8 mouse cellular contexts compared by ENCODE assay signal in genomic region chr3:104221156-104221555, GRCm38 (mm10). TPM values are rescaled to one million over a fixed set of nuclear protein-coding genes. Genes with fewer than 3 reads are reported as not detected.
DNase-seq lines count a peak whose midpoint lies in the region; ATAC-seq and TF ChIP-seq lines count a peak whose summit lies in the region.

No protein-coding gene starts in this region.

- H3K4me3 ChIP-seq in kidney, adult 2 months (ENCODE audit: insufficient read depth, low read depth, low read length), result peak overlapping the region; percentile 62
- peak overlapping the region; percentile 78 for H3K4me3 ChIP-seq in embryonic facial prominence, embryonic 13.5 days
- H3K4me3 ChIP-seq in limb, embryonic 12.5 days (replicated peaks), result peak overlapping the region; percentile 74
- H3K4me3 ChIP-seq in neural tube, embryonic 13.5 days, result peak overlapping the region; percentile 83

- peaks cover 14% of the 10 kb centered on the region for H3K4me1 ChIP-seq in kidney, adult 2 months (ENCODE audit: control insufficient read depth, insufficient read depth, low read length)
- 0 out of 2 replicates have a peak, but pooled peaks cover 12% of the 10 kb centered on the region for H3K4me1 ChIP-seq in embryonic facial prominence, embryonic 13.5 days
- H3K4me1 ChIP-seq in limb, embryonic 12.5 days (replicated peaks), result peaks cover 14% of the 10 kb centered on the region
- H3K4me1 ChIP-seq in neural tube, embryonic 13.5 days (replicated peaks), result peaks cover 21% of the 10 kb centered on the region

- TF ChIP-seq CTCF in kidney, adult 2 months (conservative IDR thresholded peaks at IDR 0.05; ENCODE audit: insufficient read depth, insufficient read length, low read depth, low read length), result no peak

- H3K9me3 ChIP-seq in embryonic facial prominence, embryonic 13.5 days, result no peaks in the 10 kb centered on the region
- no peaks in the 10 kb centered on the region for H3K9me3 ChIP-seq in limb, embryonic 12.5 days
- H3K9me3 ChIP-seq in neural tube, embryonic 13.5 days, result no peaks in the 10 kb centered on the region

- H3K27ac ChIP-seq in kidney, adult 2 months (ENCODE audit: insufficient read depth, low read depth, low read length), result peak overlapping the region; percentile 94
- H3K27ac ChIP-seq in embryonic facial prominence, embryonic 13.5 days, result peak overlapping the region; percentile 55
- peak overlapping the region; percentile 93 for H3K27ac ChIP-seq in limb, embryonic 12.5 days
- peak overlapping the region; percentile 72 for H3K27ac ChIP-seq in neural tube, embryonic 13.5 days (replicated peaks)

- 7% methylated on average over 11 of the region's 11 CpGs for WGBS in kidney, adult 2 months
- 13% methylated on average over 11 of the region's 11 CpGs for WGBS in embryonic facial prominence, embryonic 13.5 days
- 9% methylated on average over 11 of the region's 11 CpGs for WGBS in limb, embryonic 12.5 days
- 10% methylated on average over 11 of the region's 11 CpGs for WGBS in neural tube, embryonic 13.5 days

- H3K9ac ChIP-seq in embryonic facial prominence, embryonic 13.5 days, result peak overlapping the region; percentile 72
- peak overlapping the region; percentile 53; the same call in 1 of the 2 replicates for H3K9ac ChIP-seq in limb, embryonic 12.5 days (replicated peaks)
- H3K9ac ChIP-seq in neural tube, embryonic 13.5 days, result peak overlapping the region; percentile 53

- no peak for TF ChIP-seq POLR2A in kidney, adult 2 months (IDR thresholded peaks at IDR 0.05; ENCODE audit: low read depth, low read length)

- H3K36me3 ChIP-seq in kidney, adult 2 months (ENCODE audit: control insufficient read depth, insufficient read depth, low read length), result no peaks in the 10 kb centered on the region
- H3K36me3 ChIP-seq in embryonic facial prominence, embryonic 13.5 days, result no peaks in the 10 kb centered on the region
- no peaks in the 10 kb centered on the region for H3K36me3 ChIP-seq in limb, embryonic 12.5 days
- no peaks in the 10 kb centered on the region for H3K36me3 ChIP-seq in neural tube, embryonic 13.5 days

- DNase-seq in kidney, adult 2 months, result peak; percentile 86
- DNase-seq in kidney, adult 9 months, result no peak
- no peak for DNase-seq in frontal cortex, postnatal 36 days (ENCODE audit: low spot score in 2 of 2)
- DNase-seq in cerebellum, postnatal 10 days, result no peak

- no peak for ATAC-seq in embryonic facial prominence, embryonic 13.5 days (ENCODE audit: insufficient number of reproducible peaks, insufficient read depth, low FRiP score, low TSS enrichment, low read depth)
- ATAC-seq in limb, embryonic 12.5 days (ENCODE audit: insufficient number of reproducible peaks, insufficient read depth, low FRiP score, low TSS enrichment, low read depth), result no peak
- ATAC-seq in neural tube, embryonic 13.5 days (ENCODE audit: low read depth), result no peak
- ATAC-seq in erythroid progenitor cell, adult 5-6 weeks (replicated peaks; ENCODE audit: low FRiP score, poor library complexity, severe bottlenecking), result no peak

- H3K27me3 ChIP-seq in kidney, adult 2 months (replicated peaks; ENCODE audit: control insufficient read depth, insufficient read depth, low read length), result no peaks in the 10 kb centered on the region
- no peaks in the 10 kb centered on the region for H3K27me3 ChIP-seq in embryonic facial prominence, embryonic 13.5 days
- H3K27me3 ChIP-seq in limb, embryonic 12.5 days, result no peaks in the 10 kb centered on the region
- H3K27me3 ChIP-seq in neural tube, embryonic 13.5 days, result no peaks in the 10 kb centered on the region

- peak overlapping the region; percentile 90 for H3K4me2 ChIP-seq in embryonic facial prominence, embryonic 13.5 days
- peak overlapping the region; percentile 60 for H3K4me2 ChIP-seq in limb, embryonic 12.5 days
- H3K4me2 ChIP-seq in neural tube, embryonic 13.5 days, result peak overlapping the region; percentile 53

RNA-seq across cellular contexts. Expression of gene Magi3, which starts 1.0 kb away (rescaled TPM):
- 4.4 and 4.9 TPM in 2 replicates for polyA plus RNA-seq in kidney, adult 2 months (2012; rRNA removed)
- polyA plus RNA-seq in embryonic facial prominence, embryonic 13.5 days (2015; fragmentation: Nextera tagmentation; extraction: Ambion mirVana), result 5.4 and 5.6 TPM in 2 replicates
- polyA plus RNA-seq in limb, embryonic 12.5 days (2016; fragmentation: Nextera tagmentation; extraction: Ambion mirVana), result 3.2 and 4.5 TPM in 2 replicates
- 6.8 and 8.6 TPM in 2 replicates for polyA plus RNA-seq in neural tube, embryonic 13.5 days (2015; fragmentation: Nextera tagmentation; extraction: Ambion mirVana)
- 1.1 TPM in 1 of 2 replicates, not detected in the other for total RNA-seq in erythroid progenitor cell, adult 5-6 weeks (2015; ENCODE audit: low replicate concordance)
- 1.1 and 1.9 TPM in 2 replicates for total RNA-seq in erythroid progenitor cell, adult 5-6 weeks (2017; ENCODE audit: low replicate concordance)
